Mouse (Mus musculus): Measurements from ENCODE around the gene Rundc3a. TPM values are rescaled to one million over a fixed set of nuclear protein-coding genes. Genes with fewer than 3 reads are reported as not detected.

Gene Rundc3a
- polyA plus RNA-seq, 1 experiment, result 4.0 TPM

DNA sequence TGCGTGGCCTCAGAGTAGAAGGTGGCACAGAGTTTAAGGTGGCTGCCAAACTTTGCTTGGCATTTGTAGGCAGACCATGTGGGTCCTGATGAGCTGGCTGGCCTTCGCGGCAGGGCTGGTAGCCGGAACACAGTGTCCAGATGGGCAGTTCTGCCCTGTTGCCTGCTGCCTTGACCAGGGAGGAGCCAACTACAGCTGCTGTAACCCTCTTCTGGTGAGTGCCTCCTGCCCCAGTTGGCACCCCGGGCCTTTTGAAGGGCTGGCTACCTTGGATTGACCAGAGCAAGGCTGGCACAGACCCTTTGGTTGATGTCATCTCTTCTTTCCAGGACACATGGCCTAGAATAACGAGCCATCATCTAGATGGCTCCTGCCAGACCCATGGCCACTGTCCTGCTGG lies 39.7 kb downstream of the Rundc3a start:
- peak overlapping the region; percentile 93 for H3K27ac ChIP-seq (ENCODE audit: insufficient read depth, low read length)
- peaks cover 6% of the 10 kb centered on the region; the same call in 1 of the 2 replicates for H3K36me3 ChIP-seq (ENCODE audit: control insufficient read depth, insufficient read depth, low read length)
- TF ChIP-seq POLR2A (IDR thresholded peaks at IDR 0.05; ENCODE audit: low read depth, low read length), result no peak
- TF ChIP-seq CTCF (IDR thresholded peaks at IDR 0.05; ENCODE audit: extremely low read depth, insufficient read depth, insufficient read length, insufficient replicate concordance), result no peak
- WGBS, result 42% methylated on average over 6 of the region's 6 CpGs
- peaks cover 24% of the 10 kb centered on the region for H3K4me1 ChIP-seq (ENCODE audit: control insufficient read depth, insufficient read depth, insufficient read length)
- 0 out of 2 replicates have a peak, but pooled peaks cover 2% of the 10 kb centered on the region for H3K27me3 ChIP-seq (ENCODE audit: control insufficient read depth, insufficient read depth, low read length)
- H3K4me3 ChIP-seq (ENCODE audit: extremely low read depth, insufficient read depth, insufficient read length), result peak overlapping the region; percentile 57; the same call in 1 of the 2 replicates
- DNase-seq (ENCODE audit: low read depth in 1 of 2, low spot score in 2 of 2), result no peak

DNA sequence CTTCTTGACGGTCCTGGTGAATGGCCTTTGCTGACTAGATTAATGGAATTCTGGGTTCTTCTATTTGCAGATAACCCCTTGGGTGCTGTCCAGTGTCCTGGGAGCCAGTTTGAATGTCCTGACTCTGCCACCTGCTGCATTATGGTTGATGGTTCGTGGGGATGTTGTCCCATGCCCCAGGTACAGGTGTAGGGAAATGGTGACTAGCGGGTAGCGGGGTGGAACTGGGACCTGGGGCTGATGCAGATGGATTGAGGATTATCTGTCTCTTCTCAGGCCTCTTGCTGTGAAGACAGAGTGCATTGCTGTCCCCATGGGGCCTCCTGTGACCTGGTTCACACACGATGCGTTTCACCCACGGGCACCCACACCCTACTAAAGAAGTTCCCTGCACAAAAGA lies 40.7 kb downstream of the Rundc3a start:
- Histone ChIP-seq H3K4me3 (ENCODE audit: extremely low read depth, insufficient read depth, insufficient read length) (no peak overlapping the region), H3K36me3 (ENCODE audit: control insufficient read depth, insufficient read depth, low read length) (peaks cover 6% of the 10 kb centered on the region; the same call in 1 of the 2 replicates), H3K27me3 (ENCODE audit: control insufficient read depth, insufficient read depth, low read length) (0 out of 2 replicates have a peak, but pooled peaks cover 2% of the 10 kb centered on the region), H3K27ac (ENCODE audit: insufficient read depth, low read length) (no peak overlapping the region), H3K4me1 (ENCODE audit: control insufficient read depth, insufficient read depth, insufficient read length) (peaks cover 28% of the 10 kb centered on the region)
- no peak for DNase-seq (ENCODE audit: low read depth in 1 of 2, low spot score in 2 of 2)
- TF ChIP-seq POLR2A (IDR thresholded peaks at IDR 0.05; ENCODE audit: low read depth, low read length) (no peak), CTCF (IDR thresholded peaks at IDR 0.05; ENCODE audit: extremely low read depth, insufficient read depth, insufficient read length, insufficient replicate concordance) (no peak)
- 78% methylated on average over 7 of the region's 7 CpGs for WGBS

DNA sequence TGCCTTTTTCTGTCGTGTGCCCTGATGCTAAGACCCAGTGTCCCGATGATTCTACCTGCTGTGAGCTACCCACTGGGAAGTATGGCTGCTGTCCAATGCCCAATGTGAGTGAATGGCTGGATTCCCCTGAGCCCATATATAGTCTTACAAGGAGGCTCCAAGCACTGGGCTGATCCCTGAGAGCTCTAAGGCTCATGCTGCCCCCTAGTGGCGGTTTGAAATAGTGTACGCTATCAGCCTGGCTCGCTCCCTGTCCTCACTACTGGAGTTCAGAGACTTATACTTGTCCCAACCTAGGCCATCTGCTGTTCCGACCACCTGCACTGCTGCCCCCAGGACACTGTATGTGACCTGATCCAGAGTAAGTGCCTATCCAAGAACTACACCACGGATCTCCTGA lies 41.2 kb downstream of the Rundc3a start:
- Histone ChIP-seq H3K4me1 (ENCODE audit: control insufficient read depth, insufficient read depth, insufficient read length) (peaks cover 28% of the 10 kb centered on the region), H3K27ac (ENCODE audit: insufficient read depth, low read length) (no peak overlapping the region), H3K4me3 (ENCODE audit: extremely low read depth, insufficient read depth, insufficient read length) (no peak overlapping the region), H3K27me3 (ENCODE audit: control insufficient read depth, insufficient read depth, low read length) (0 out of 2 replicates have a peak, but pooled peaks cover 2% of the 10 kb centered on the region), H3K36me3 (ENCODE audit: control insufficient read depth, insufficient read depth, low read length) (peaks cover 6% of the 10 kb centered on the region; the same call in 1 of the 2 replicates)
- TF ChIP-seq CTCF (IDR thresholded peaks at IDR 0.05; ENCODE audit: extremely low read depth, insufficient read depth, insufficient read length, insufficient replicate concordance) (peak; percentile 74; the same call in 1 of the 2 replicates), POLR2A (IDR thresholded peaks at IDR 0.05; ENCODE audit: low read depth, low read length) (no peak)
- DNase-seq (ENCODE audit: low read depth in 1 of 2, low spot score in 2 of 2), result peak; percentile 60 to 80
- 21% methylated on average over 7 of the region's 7 CpGs for WGBS

DNA sequence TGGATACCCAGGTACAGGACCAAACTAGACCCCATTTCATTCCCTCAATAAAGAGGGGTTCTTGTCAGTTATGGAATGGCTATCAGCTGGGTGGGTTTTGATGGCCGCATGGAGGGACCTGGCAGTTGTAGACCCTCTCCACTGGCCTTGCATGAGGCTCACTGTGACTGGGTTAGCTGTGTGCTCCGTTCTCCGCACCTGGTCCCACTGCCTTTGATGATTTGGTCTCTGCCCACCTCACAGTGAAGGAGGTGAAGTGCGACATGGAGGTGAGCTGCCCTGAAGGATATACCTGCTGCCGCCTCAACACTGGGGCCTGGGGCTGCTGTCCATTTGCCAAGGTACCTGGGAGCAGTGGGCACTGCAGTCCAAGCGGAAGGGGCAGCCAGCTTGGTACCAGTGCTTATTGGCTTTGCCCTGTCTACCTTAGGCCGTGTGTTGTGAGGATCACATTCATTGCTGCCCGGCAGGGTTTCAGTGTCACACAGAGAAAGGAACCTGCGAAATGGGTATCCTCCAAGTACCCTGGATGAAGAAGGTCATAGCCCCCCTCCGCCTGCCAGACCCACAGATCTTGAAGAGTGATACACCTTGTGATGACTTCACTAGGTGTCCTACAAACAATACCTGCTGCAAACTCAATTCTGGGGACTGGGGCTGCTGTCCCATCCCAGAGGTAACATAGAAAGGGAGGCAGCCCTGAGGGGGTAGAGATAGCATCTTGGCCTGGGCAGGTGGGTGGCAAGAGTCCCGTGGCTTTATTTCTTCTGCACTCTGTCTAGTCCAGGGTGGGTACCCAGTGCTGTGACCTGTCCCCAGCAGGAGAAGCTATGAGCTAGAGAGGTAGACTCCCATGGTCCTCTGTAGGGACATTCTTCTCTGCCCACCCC lies 41.9 kb downstream of the Rundc3a start:
- no peak for DNase-seq (ENCODE audit: low read depth in 1 of 2, low spot score in 2 of 2)
- Histone ChIP-seq H3K27ac (ENCODE audit: insufficient read depth, low read length) (no peak overlapping the region), H3K27me3 (ENCODE audit: control insufficient read depth, insufficient read depth, low read length) (0 out of 2 replicates have a peak, but pooled peaks cover 2% of the 10 kb centered on the region), H3K4me3 (ENCODE audit: extremely low read depth, insufficient read depth, insufficient read length) (no peak overlapping the region), H3K36me3 (ENCODE audit: control insufficient read depth, insufficient read depth, low read length) (peaks cover 6% of the 10 kb centered on the region; the same call in 1 of the 2 replicates), H3K4me1 (ENCODE audit: control insufficient read depth, insufficient read depth, insufficient read length) (peaks cover 27% of the 10 kb centered on the region)
- TF ChIP-seq POLR2A (IDR thresholded peaks at IDR 0.05; ENCODE audit: low read depth, low read length), result no peak
- no peak for TF ChIP-seq CTCF (IDR thresholded peaks at IDR 0.05; ENCODE audit: extremely low read depth, insufficient read depth, insufficient read length, insufficient replicate concordance)
- 94% methylated on average over 11 of the region's 11 CpGs for WGBS

DNA sequence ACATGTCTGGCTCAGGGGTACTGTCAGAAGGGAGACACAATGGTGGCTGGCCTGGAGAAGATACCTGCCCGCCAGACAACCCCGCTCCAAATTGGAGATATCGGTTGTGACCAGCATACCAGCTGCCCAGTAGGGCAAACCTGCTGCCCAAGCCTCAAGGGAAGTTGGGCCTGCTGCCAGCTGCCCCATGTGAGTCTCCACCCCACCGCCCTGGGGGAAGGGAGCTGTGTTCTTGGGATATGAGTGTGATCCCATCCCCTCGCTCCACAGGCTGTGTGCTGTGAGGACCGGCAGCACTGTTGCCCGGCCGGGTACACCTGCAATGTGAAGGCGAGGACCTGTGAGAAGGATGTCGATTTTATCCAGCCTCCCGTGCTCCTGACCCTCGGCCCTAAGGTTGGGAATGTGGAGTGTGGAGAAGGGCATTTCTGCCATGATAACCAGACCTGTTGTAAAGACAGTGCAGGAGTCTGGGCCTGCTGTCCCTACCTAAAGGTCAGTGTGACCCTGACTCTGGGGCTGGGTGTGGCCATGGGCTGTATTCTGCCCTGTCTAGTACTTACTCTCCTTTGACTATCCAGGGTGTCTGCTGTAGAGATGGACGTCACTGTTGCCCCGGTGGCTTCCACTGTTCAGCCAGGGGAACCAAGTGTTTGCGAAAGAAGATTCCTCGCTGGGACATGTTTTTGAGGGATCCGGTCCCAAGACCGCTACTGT lies 42.7 kb downstream of the Rundc3a start:
- 94% methylated on average over 18 of the region's 18 CpGs for WGBS
- 0 out of 2 replicates have a peak, but pooled peaks cover 2% of the 10 kb centered on the region for H3K27me3 ChIP-seq (ENCODE audit: control insufficient read depth, insufficient read depth, low read length)
- no peak overlapping the region for H3K27ac ChIP-seq (ENCODE audit: insufficient read depth, low read length)
- TF ChIP-seq POLR2A (IDR thresholded peaks at IDR 0.05; ENCODE audit: low read depth, low read length) (no peak), CTCF (IDR thresholded peaks at IDR 0.05; ENCODE audit: extremely low read depth, insufficient read depth, insufficient read length, insufficient replicate concordance) (no peak)
- H3K4me1 ChIP-seq (ENCODE audit: control insufficient read depth, insufficient read depth, insufficient read length), result peaks cover 26% of the 10 kb centered on the region
- H3K4me3 ChIP-seq (ENCODE audit: extremely low read depth, insufficient read depth, insufficient read length), result no peak overlapping the region
- DNase-seq (ENCODE audit: low read depth in 1 of 2, low spot score in 2 of 2), result no peak
- H3K36me3 ChIP-seq (ENCODE audit: control insufficient read depth, insufficient read depth, low read length), result peaks cover 6% of the 10 kb centered on the region; the same call in 1 of the 2 replicates

DNA sequence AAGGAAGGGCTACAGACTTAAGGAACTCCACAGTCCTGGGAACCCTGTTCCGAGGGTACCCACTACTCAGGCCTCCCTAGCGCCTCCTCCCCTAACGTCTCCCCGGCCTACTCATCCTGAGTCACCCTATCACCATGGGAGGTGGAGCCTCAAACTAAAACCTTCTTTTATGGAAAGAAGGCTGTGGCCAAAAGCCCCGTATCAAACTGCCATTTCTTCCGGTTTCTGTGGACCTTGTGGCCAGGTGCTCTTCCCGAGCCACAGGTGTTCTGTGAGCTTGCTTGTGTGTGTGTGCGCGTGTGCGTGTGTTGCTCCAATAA lies 43.2 kb downstream of the Rundc3a start:
- DNase-seq (ENCODE audit: low read depth in 1 of 2, low spot score in 2 of 2), result no peak
- Histone ChIP-seq H3K27ac (ENCODE audit: insufficient read depth, low read length) (no peak overlapping the region), H3K4me3 (ENCODE audit: extremely low read depth, insufficient read depth, insufficient read length) (no peak overlapping the region), H3K4me1 (ENCODE audit: control insufficient read depth, insufficient read depth, insufficient read length) (peaks cover 23% of the 10 kb centered on the region), H3K36me3 (ENCODE audit: control insufficient read depth, insufficient read depth, low read length) (peaks cover 6% of the 10 kb centered on the region; the same call in 1 of the 2 replicates), H3K27me3 (ENCODE audit: control insufficient read depth, insufficient read depth, low read length) (0 out of 2 replicates have a peak, but pooled peaks cover 2% of the 10 kb centered on the region)
- 79% methylated on average over 10 of the region's 10 CpGs for WGBS
- no peak for TF ChIP-seq POLR2A (IDR thresholded peaks at IDR 0.05; ENCODE audit: low read depth, low read length)
- TF ChIP-seq CTCF (IDR thresholded peaks at IDR 0.05; ENCODE audit: extremely low read depth, insufficient read depth, insufficient read length, insufficient replicate concordance), result no peak
